Mouse (Mus musculus) ES-E14 (cell line): Measurements from ENCODE around the gene Trio. TPM values are rescaled to one million over a fixed set of nuclear protein-coding genes. Genes with fewer than 3 reads are reported as not detected.

Experiments
- DNase-seq: peaks from one replicate; pipeline ENCODE4 v3.0.0-alpha.2; 2013; ENCODE audit warnings: low read depth, low spot score
- H3K27ac ChIP-seq: 2 replicates; pipeline ENCODE4 v1.5.1; 2012; ENCODE audit warnings: low read depth, mild to moderate bottlenecking, low read length, moderate library complexity, mixed read lengths; ENCODE audit not compliant: poor library complexity, insufficient read depth, severe bottlenecking
- H3K36me3 ChIP-seq: 2 replicates; pipeline ENCODE4 v1.6.1; 2012; ENCODE audit warnings: mild to moderate bottlenecking, low read length, moderate library complexity, mixed read lengths; ENCODE audit not compliant: control insufficient read depth, poor library complexity, insufficient read depth, severe bottlenecking
- H3K4me1 ChIP-seq, 2 experiments: fragments of 150-350 bp in 1 of 2; sonication (generic) in 1 of 2; 2 replicates each; pipeline ENCODE4 v1.6.1; 2012; ENCODE audit warnings: low read length in 2 of 2, mild to moderate bottlenecking in 1 of 2, mixed read lengths in 1 of 2; ENCODE audit not compliant: control insufficient read depth in 2 of 2, insufficient read depth in 2 of 2, poor library complexity in 1 of 2
- H3K4me3 ChIP-seq, 2 experiments: fragments of 150-350 bp in 1 of 2; sonication (generic) in 1 of 2; 2 replicates each; pipeline ENCODE4 v1.5.1; 2012; ENCODE audit warnings: low read length in 2 of 2, low read depth in 1 of 2, mild to moderate bottlenecking in 1 of 2, mixed read lengths in 1 of 2; ENCODE audit not compliant: insufficient read depth in 1 of 2, poor library complexity in 1 of 2, severe bottlenecking in 1 of 2
- H3K9ac ChIP-seq: 2 replicates; pipeline ENCODE4 v1.6.1; 2012; ENCODE audit warnings: low read depth, mild to moderate bottlenecking, low read length, mixed read lengths; ENCODE audit not compliant: poor library complexity, insufficient read depth, severe bottlenecking
- H3K9me3 ChIP-seq: fragments of 150-350 bp; sonication (generic); 2 replicates; pipeline ENCODE4 v1.6.1; 2012; ENCODE audit warnings: low read depth, mild to moderate bottlenecking, low read length; ENCODE audit not compliant: control insufficient read depth, insufficient read depth
- CHD2 ChIP-seq: IDR thresholded peaks from 2 replicates; pipeline ENCODE4 v1.6.1; 2014; ENCODE audit warnings: mild to moderate bottlenecking, low read depth, low read length, inconsistent platforms
- HCFC1 ChIP-seq: IDR thresholded peaks from 2 replicates; pipeline ENCODE4 v1.6.1; 2012; ENCODE audit warnings: low read length, inconsistent platforms, borderline replicate concordance; ENCODE audit not compliant: insufficient read depth
- MAFK ChIP-seq: IDR thresholded peaks from 2 replicates; pipeline ENCODE4 v1.6.1; 2014; ENCODE audit warnings: mild to moderate bottlenecking, low read depth, low read length, inconsistent platforms; ENCODE audit not compliant: insufficient read depth
- ZC3H11A ChIP-seq: IDR thresholded peaks from 2 replicates; pipeline ENCODE4 v1.6.1; 2012; ENCODE audit warnings: low read depth, mild to moderate bottlenecking, inconsistent platforms, low read length, borderline replicate concordance
- ZNF384 ChIP-seq: IDR thresholded peaks from 2 replicates; pipeline ENCODE4 v1.6.1; 2012; ENCODE audit warnings: low read depth, low read length, inconsistent platforms
- in situ Hi-C, 2 experiments: fragments of 600-800 bp; cut with MboI; formaldehyde crosslinking; loops; one replicate each; pipeline ENCODE4 v1.15.1; 2025; ENCODE audit warnings: low sequenced_read_pairs in 2 of 2, inconsistent platforms in 1 of 2; ENCODE audit not compliant: unreplicated experiment in 2 of 2
- total RNA-seq: library from RNA; depleted of rRNA; stranded (reverse); fragments of 300-350 nt; gene quantifications from 2 replicates; pipeline ENCODE4 v1.2.3, GENCODE M21; 2012

Trio gene
- total RNA-seq, 1 experiment = 34.4 TPM

DNA sequence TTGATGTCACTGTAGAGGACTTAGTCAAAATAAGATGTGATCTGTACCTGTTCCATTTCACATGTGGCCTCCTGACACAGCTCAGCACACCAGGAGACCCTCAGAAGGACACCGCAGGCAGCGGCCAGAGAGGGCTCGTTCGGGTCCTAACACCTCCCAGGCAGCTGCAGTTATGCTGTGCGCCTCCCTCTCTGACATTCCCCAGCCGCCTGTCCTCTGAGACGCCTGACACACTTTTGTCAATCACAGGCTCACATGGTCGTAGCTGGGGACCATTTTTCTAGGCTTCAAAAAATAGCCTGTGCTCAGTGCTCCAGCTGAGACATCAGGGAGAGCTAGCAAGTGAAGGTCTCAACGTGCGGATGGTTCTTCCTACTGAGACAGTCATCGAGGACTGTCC is 70.0 kb downstream of the Trio start:
- in situ Hi-C loops = no loop called here
- Histone ChIP-seq H3K4me1 (no peaks in the 10 kb centered on the region), H3K4me3 (no peak overlapping the region), H3K36me3 (0 out of 2 replicates have a peak, but pooled peaks cover 1% of the 10 kb centered on the region), H3K27ac (no peak overlapping the region), H3K9me3 (no peaks in the 10 kb centered on the region), H3K9ac (no peak overlapping the region)
- DNase-seq = no peak
- no peak for TF ChIP-seq CHD2

DNA sequence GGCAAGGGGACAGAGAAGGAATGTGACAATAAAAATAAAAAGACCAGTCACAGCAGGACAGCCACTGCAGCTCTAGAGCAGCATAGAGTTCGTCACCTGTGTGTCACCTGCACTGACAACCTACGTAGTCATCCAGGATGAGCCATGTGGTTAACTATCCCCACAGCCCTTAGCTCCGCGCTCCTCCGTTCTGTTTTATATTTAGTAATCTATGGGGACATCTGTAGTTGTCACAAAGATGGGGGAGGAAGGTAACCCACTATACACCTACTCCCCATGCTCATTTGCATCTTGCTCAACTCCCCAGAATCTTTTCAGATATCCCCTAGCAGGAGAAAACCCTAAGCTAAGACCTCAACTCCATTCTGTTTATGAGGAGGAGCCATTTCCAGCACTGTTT is 71.3 kb downstream of the Trio start:
- DNase-seq = no peak
- TF ChIP-seq CHD2 = no peak
- TF ChIP-seq MAFK = no peak
- no peak for TF ChIP-seq HCFC1
- TF ChIP-seq ZC3H11A = no peak
- no peak for TF ChIP-seq ZNF384
- Histone ChIP-seq H3K9me3 (no peaks in the 10 kb centered on the region), H3K4me1 (no peaks in the 10 kb centered on the region), H3K36me3 (0 out of 2 replicates have a peak, but pooled peaks cover 1% of the 10 kb centered on the region), H3K27ac (no peak overlapping the region), H3K9ac (no peak overlapping the region), H3K4me3 (no peak overlapping the region)
- in situ Hi-C loops = no loop called here

DNA sequence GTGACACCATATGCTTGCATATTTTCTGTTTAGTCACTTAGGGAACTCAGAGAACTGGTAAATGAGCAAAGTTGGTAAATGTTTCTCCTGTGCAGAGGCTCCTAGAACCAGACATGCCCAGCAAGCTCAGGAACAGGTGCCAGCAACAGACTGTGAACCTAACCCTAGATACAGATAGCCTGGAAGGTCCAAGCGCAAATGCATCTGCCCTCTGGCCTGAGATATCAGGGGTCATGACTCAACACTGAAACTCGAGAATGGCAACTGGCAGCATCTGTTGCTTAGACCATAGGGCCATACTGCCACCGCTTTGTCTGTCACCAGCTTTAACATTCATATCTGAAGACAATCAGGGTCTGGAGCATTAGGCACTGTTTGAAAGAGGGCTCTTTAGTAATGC is 72.1 kb downstream of the Trio start:
- Histone ChIP-seq H3K36me3 (0 out of 2 replicates have a peak, but pooled peaks cover 1% of the 10 kb centered on the region), H3K4me1 (no peaks in the 10 kb centered on the region), H3K27ac (no peak overlapping the region), H3K9ac (no peak overlapping the region), H3K9me3 (no peaks in the 10 kb centered on the region), H3K4me3 (no peak overlapping the region)
- in situ Hi-C loops = no loop called here
- no peak for TF ChIP-seq MAFK
- TF ChIP-seq ZNF384 = no peak
- TF ChIP-seq HCFC1 = no peak
- TF ChIP-seq ZC3H11A = no peak
- no peak for TF ChIP-seq CHD2
- no peak for DNase-seq

DNA sequence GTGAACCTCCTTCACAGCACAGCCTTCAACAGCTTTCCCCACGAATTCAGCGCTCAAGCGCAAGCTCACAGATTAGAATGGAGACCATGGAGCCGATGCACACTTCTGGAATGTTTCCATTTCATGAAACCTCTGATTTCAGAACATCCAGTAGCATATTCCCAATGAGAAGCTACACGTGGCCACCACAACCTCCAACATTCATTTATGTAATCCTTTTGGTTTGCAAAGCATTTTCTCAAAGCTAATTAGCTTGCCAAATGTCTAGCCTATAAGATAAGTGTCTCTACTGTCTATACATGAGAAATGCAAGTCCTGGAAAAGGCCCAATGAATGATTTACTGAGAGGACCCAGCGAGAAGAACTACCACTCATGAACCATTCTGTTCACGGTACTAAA is 74.5 kb downstream of the Trio start:
- no peaks in the 10 kb centered on the region for H3K4me1 ChIP-seq
- no peak overlapping the region for H3K27ac ChIP-seq
- no peak overlapping the region for H3K4me3 ChIP-seq
- no peaks in the 10 kb centered on the region for H3K9me3 ChIP-seq
- 0 out of 2 replicates have a peak, but pooled peaks cover 1% of the 10 kb centered on the region for H3K36me3 ChIP-seq
- in situ Hi-C loops = no loop called here
- DNase-seq = no peak
- TF ChIP-seq MAFK (no peak), ZC3H11A (no peak), CHD2 (no peak), HCFC1 (no peak), ZNF384 (no peak)
- H3K9ac ChIP-seq = no peak overlapping the region

DNA sequence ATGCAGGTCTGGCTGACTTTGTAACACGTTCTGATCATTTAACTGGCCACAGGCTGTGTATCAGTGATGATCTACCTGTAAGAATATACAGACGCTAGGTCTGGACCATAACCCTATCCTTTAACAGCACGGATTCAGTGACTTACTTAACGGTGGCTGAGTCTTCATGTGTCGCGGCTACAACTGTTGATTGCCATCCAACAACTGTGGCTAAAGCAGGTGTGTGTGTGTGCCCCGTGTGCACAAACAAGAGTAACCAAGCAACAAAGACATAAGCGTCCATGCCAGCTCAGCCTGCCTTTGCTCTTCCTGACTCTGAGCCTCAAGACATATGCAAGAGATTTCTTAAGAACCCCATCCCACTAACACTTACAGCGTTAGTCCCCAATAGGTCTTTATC is 76.5 kb downstream of the Trio start:
- in situ Hi-C loops = no loop called here
- Histone ChIP-seq H3K4me3 (no peak overlapping the region), H3K9ac (no peak overlapping the region), H3K4me1 (peaks cover 0 to 2% of the 10 kb centered on the region in 2 experiments; a peak in 1 of 4 replicates), H3K9me3 (no peaks in the 10 kb centered on the region), H3K27ac (no peak overlapping the region), H3K36me3 (no peaks in the 10 kb centered on the region)
- TF ChIP-seq CHD2 (no peak), ZNF384 (no peak), HCFC1 (no peak), MAFK (no peak), ZC3H11A (no peak)
- no peak for DNase-seq
